Mouse (Mus musculus): ENCODE results near the gene Slc35e4. TPM values are rescaled to one million over a fixed set of nuclear protein-coding genes. Genes with fewer than 3 reads are reported as not detected.

The Slc35e4 gene
- total RNA-seq, 1 experiment from 2014 or later, result 6.9 TPM

DNA sequence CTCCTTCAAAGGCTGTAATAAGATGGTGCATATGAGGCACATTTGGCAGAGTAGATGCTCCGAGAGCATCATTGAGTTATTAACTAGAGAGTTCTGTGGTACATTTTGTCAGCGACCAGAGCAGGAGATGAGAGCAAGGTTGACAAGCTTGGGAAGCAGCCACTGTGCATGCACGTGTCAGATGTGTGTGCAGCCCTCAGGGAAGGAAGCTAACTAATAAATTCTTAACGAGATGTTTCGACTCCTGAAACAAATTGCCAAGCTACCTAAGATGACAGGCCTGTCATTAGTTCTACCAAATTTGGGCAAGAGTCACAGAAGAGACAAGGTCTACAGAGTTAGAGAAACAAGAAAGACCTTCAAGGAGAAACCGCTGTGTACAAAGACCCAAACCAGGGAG is 50.1 kb downstream of the Slc35e4 start:
- DNase-seq, result no peak

DNA sequence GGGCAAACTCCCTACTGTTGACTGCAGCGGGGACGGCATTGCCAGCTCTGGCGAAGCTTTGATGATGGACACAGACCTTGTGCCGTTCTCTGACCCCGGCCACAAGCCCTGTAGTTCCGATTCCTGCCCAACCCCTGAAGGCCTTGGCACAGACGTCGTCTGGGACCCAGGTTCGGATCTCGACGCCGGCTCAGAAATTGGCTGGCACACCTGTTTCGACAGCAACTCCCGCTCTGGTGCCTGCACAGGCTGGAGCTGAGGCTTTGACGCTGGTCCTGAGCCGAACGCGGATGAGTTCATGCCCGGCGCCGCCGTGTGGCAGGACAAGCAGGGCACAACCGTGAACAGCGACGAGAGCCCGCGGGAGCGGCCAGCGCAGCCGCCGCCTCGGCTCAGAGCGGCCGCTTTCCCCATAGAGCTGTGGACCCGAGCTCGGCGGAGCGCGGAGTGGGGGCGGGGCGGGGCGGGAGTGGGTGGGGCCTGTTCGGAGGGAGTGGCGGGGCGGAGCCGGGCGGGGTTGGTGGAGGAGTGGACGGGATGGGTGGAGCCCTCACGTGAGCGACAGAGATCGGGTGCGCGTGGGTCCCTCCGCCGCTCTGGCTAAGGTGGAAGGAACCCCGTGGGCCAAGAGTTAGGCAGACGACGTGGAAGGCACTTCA is 50.9 kb downstream of the Slc35e4 start, which contains the start of gene Osbp2:
Gene Osbp2, minus strand, starts transcription at position 450 of the 659 bp plus-strand sequence.
- DNase-seq, result peak; percentile 85

DNA sequence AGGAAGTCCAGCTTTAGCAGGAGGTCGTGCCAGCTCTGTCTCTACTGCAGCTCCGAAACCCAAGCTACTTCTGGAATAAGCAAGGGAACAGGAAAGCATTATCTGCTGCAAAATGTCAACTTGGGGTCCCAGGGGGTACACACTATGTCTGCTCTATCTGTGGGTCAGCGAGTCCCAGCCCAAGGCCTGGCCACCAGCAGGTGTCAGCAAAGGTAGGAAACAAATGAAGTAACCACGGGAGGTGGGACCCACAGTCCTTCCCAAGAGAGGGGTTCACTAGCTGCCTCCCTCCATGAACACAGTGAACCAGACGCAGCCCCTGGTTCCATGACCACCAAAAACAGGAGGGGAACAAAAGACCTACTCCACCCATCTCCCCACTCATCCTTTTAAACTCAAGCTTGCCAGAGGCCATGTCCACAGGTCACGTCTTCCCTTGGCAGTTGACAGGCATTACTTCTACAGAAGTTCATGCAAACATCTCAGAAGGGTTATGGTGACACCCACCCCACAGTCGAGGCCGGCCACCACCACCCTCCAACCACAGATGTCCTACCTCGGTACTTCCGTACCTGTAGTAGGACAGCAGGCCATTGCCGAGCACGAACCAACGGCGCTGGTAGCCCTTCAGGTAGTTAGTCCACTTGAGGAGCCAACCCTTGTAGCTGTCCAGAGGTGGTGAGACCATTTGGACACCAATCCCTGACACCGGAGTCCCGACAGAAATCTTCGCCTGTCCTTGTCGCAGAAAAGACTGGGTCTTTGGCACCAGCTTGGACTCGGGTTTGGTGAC is 51.6 kb downstream of the Slc35e4 start:
- DNase-seq, result no peak

DNA sequence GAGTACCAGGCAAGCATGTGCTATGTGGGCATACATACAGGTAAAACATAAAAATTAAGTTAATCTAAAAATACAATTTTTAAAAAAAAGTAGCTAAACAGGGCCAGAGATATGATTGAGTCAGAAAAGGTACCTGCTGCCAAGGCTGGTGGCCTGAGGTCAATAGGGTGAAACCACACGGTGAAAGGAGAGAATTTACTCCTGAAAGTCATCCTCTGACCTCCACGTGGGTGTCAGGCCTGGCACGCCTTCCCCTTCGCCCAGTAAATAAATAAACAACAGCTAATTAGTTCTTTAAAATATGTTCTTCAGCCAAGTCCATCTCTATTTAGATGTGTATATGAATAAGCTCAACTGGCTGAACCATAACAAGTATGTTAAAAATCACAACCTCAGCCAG is 54.1 kb downstream of the Slc35e4 start:
- DNase-seq, result no peak

DNA sequence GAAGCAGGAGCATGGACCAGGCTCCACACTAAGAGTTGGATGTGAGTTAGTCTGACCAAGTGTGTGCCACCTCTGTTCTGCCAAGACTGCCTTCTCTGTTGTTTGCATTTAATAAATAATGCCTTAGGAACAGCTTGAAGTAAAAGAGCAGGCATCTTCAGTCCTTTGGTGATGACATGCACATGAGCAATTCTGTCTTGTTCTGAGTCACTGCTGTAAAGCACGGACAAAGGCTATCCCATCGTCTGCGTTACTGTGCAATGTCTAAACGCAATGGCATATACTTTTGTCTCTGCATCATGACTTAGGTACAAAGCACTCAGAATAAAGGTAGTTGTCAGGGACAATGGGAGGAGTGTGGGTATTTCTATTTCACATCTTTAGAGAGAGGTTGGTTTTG is 54.7 kb downstream of the Slc35e4 start:
- DNase-seq, result no peak

DNA sequence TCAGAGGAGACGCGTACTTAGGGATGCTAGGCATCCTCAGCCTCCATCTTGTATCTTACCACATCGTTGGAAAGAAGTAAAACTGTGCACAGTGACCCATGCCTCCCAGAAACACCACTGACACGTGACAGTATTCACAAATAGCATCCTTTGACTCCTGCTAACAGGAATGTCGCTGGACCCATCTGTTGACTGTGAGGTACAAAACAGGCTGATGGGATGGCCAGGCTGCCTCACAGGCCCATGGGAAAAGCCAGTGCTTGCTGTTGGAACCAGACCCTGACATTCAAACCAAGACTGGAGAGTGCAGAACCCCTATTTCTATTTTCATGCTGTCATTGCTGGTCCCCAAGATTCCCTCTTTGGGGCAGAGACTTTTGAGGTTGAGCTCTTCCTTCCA is 56.6 kb downstream of the Slc35e4 start:
- DNase-seq, result no peak

Other genes with a start within 250 kb of the Slc35e4 start
- 1.1 and 2.6 TPM in 2 replicates for gene Osbp2, start 50.8 kb downstream of the Slc35e4 start, total RNA-seq (2021)
- 0.33 and 0.82 TPM in 2 replicates for gene 4921536K21Rik, start 19.6 kb downstream of the Slc35e4 start, total RNA-seq (2021)
- gene Dusp18, start 19.4 kb downstream of the Slc35e4 start, total RNA-seq (2021), result 3.9 and 4.1 TPM in 2 replicates
- gene Tcn2, start 17.5 kb upstream of the Slc35e4 start, total RNA-seq (2021), result 125 and 128 TPM in 2 replicates
- gene Pes1, start 49.3 kb upstream of the Slc35e4 start, total RNA-seq (2021), result 58.3 and 73.6 TPM in 2 replicates
- gene 4930556J24Rik, start 62.1 kb upstream of the Slc35e4 start, total RNA-seq (2021), result not detected in 2 replicates
- 0.24 TPM in 1 of 2 replicates, not detected in the other for gene Gal3st1, start 69.0 kb upstream of the Slc35e4 start, total RNA-seq (2021)
- 5.8 and 7.7 TPM in 2 replicates for gene Sec14l4, start 116.8 kb upstream of the Slc35e4 start, total RNA-seq (2021)
- not detected in 2 replicates for gene Sec14l3, start 150.2 kb upstream of the Slc35e4 start, total RNA-seq (2021)
- 14.5 and 21.9 TPM in 2 replicates for gene Mtfp1, start 180.8 kb upstream of the Slc35e4 start, total RNA-seq (2021)
- gene Sec14l2, start 208.8 kb upstream of the Slc35e4 start, total RNA-seq (2021), result 1.8 and 4.1 TPM in 2 replicates
- 26.1 and 31.6 TPM in 2 replicates for gene Rnf215, start 220.5 kb upstream of the Slc35e4 start, total RNA-seq (2021)
- gene Ccdc157, start 245.6 kb upstream of the Slc35e4 start, total RNA-seq (2021), result 11.8 and 14.0 TPM in 2 replicates
- gene Sf3a1, start 245.7 kb upstream of the Slc35e4 start, total RNA-seq (2021), result 42.1 and 45.6 TPM in 2 replicates